Mouse (Mus musculus): Measurements from ENCODE around the gene Rcsd1. TPM values are rescaled to one million over a fixed set of nuclear protein-coding genes. Genes with fewer than 3 reads are reported as not detected.
"Not testable (repeated sequence)": the region's sequence is repeated elsewhere in the genome, so short reads cannot be mapped to it uniquely, and the experiment has no call there.

Gene Rcsd1
- polyA plus RNA-seq, 1 experiment from 2014 or later, result 14.2 TPM

- no peak overlapping the region for H3K9ac ChIP-seq (ENCODE audit: low read depth, low read length)
- no peak overlapping the region for H3K27ac ChIP-seq (ENCODE audit: low read depth, low read length)
- H3K4me1 ChIP-seq (replicated peaks; ENCODE audit: control insufficient read depth, insufficient read depth, low read length), result no peaks in the 10 kb centered on the region
- no peak overlapping the region for H3K4me3 ChIP-seq (ENCODE audit: low read depth, low read length)
- H3K36me3 ChIP-seq (ENCODE audit: control insufficient read depth, insufficient read depth), result 0 out of 2 replicates have a peak, but pooled peaks cover 4% of the 10 kb centered on the region
- WGBS, result 60% methylated on average over 6 of the region's 6 CpGs
- no peaks in the 10 kb centered on the region for H3K9me3 ChIP-seq (ENCODE audit: control insufficient read depth)
- ATAC-seq, result no peak
- no peak for TF ChIP-seq CTCF (IDR thresholded peaks at IDR 0.05; ENCODE audit: low read depth)
- H3K27me3 ChIP-seq (replicated peaks; ENCODE audit: control insufficient read depth, insufficient read depth, low read length), result no peaks in the 10 kb centered on the region
- no peak overlapping the region for H3K4me2 ChIP-seq (replicated peaks; ENCODE audit: low read depth)
Observed at GRCm38 (mm10) chr1:165686349-165686748, 23.2 kb downstream of the Rcsd1 start.

GRCm38 (mm10) chr1:165684261-165685203, 25.0 kb downstream of the Rcsd1 start:
- Histone ChIP-seq H3K4me3 (ENCODE audit: low read depth, low read length) (no peak overlapping the region), H3K36me3 (ENCODE audit: control insufficient read depth, insufficient read depth) (0 out of 2 replicates have a peak, but pooled peaks cover 4% of the 10 kb centered on the region), H3K4me1 (replicated peaks; ENCODE audit: control insufficient read depth, insufficient read depth, low read length) (no peaks in the 10 kb centered on the region), H3K9ac (ENCODE audit: low read depth, low read length) (no peak overlapping the region), H3K4me2 (replicated peaks; ENCODE audit: low read depth) (no peak overlapping the region), H3K27me3 (replicated peaks; ENCODE audit: control insufficient read depth, insufficient read depth, low read length) (no peaks in the 10 kb centered on the region), H3K27ac (ENCODE audit: low read depth, low read length) (no peak overlapping the region), H3K9me3 (ENCODE audit: control insufficient read depth) (no peaks in the 10 kb centered on the region)
- TF ChIP-seq CTCF (IDR thresholded peaks at IDR 0.05; ENCODE audit: low read depth), result no peak
- ATAC-seq, result no peak
- WGBS, result 53% methylated on average over 15 of the region's 15 CpGs

GRCm38 (mm10) chr1:165682056-165682853, 27.3 kb downstream of the Rcsd1 start:
- no peak overlapping the region for H3K4me2 ChIP-seq (replicated peaks; ENCODE audit: low read depth)
- ATAC-seq, result no peak
- no peaks in the 10 kb centered on the region for H3K27me3 ChIP-seq (replicated peaks; ENCODE audit: control insufficient read depth, insufficient read depth, low read length)
- 71% methylated on average over 18 of the region's 18 CpGs for WGBS
- H3K9me3 ChIP-seq (ENCODE audit: control insufficient read depth), result no peaks in the 10 kb centered on the region
- H3K4me1 ChIP-seq (replicated peaks; ENCODE audit: control insufficient read depth, insufficient read depth, low read length), result no peaks in the 10 kb centered on the region
- H3K9ac ChIP-seq (ENCODE audit: low read depth, low read length), result no peak overlapping the region
- TF ChIP-seq CTCF (IDR thresholded peaks at IDR 0.05; ENCODE audit: low read depth), result no peak
- H3K27ac ChIP-seq (ENCODE audit: low read depth, low read length), result no peak overlapping the region
- H3K36me3 ChIP-seq (ENCODE audit: control insufficient read depth, insufficient read depth), result 0 out of 2 replicates have a peak, but pooled peaks cover 4% of the 10 kb centered on the region
- H3K4me3 ChIP-seq (ENCODE audit: low read depth, low read length), result no peak overlapping the region

- Histone ChIP-seq H3K27ac (ENCODE audit: low read depth, low read length) (no peak overlapping the region), H3K4me2 (replicated peaks; ENCODE audit: low read depth) (no peak overlapping the region), H3K9me3 (ENCODE audit: control insufficient read depth) (no peaks in the 10 kb centered on the region), H3K9ac (ENCODE audit: low read depth, low read length) (no peak overlapping the region), H3K4me3 (ENCODE audit: low read depth, low read length) (no peak overlapping the region), H3K4me1 (replicated peaks; ENCODE audit: control insufficient read depth, insufficient read depth, low read length) (no peaks in the 10 kb centered on the region), H3K27me3 (replicated peaks; ENCODE audit: control insufficient read depth, insufficient read depth, low read length) (no peaks in the 10 kb centered on the region), H3K36me3 (ENCODE audit: control insufficient read depth, insufficient read depth) (0 out of 2 replicates have a peak, but pooled peaks cover 4% of the 10 kb centered on the region)
- ATAC-seq, result no peak
- 76% methylated on average over 13 of the region's 13 CpGs for WGBS
- TF ChIP-seq CTCF (IDR thresholded peaks at IDR 0.05; ENCODE audit: low read depth), result peak; percentile 60
Observed at GRCm38 (mm10) chr1:165681045-165681794, 28.3 kb downstream of the Rcsd1 start.

GRCm38 (mm10) chr1:165680086-165680485, 29.5 kb downstream of the Rcsd1 start:
- not testable (repeated sequence) for H3K9me3 ChIP-seq (ENCODE audit: control insufficient read depth); H3K36me3 ChIP-seq (ENCODE audit: control insufficient read depth, insufficient read depth); H3K9ac ChIP-seq (ENCODE audit: low read depth, low read length); H3K27ac ChIP-seq (ENCODE audit: low read depth, low read length); H3K4me2 ChIP-seq (replicated peaks; ENCODE audit: low read depth); H3K4me3 ChIP-seq (ENCODE audit: low read depth, low read length); ATAC-seq; H3K4me1 ChIP-seq (replicated peaks; ENCODE audit: control insufficient read depth, insufficient read depth, low read length); H3K27me3 ChIP-seq (replicated peaks; ENCODE audit: control insufficient read depth, insufficient read depth, low read length)

Measured in intestine, postnatal 0 days (tissue).